Mouse (Mus musculus) left cerebral cortex, postnatal 14 days (tissue): Measurements from ENCODE around the gene Inava. TPM values are rescaled to one million over a fixed set of nuclear protein-coding genes. Genes with fewer than 3 reads are reported as not detected.

Experiments
- DNase-seq, 2 experiments: peaks; one replicate each; pipeline ENCODE4 v3.0.0; 2021 to 2022; ENCODE audit warnings: low spot score in 2 of 2, mixed read lengths in 1 of 2
- intact Hi-C: fragments of 180-260 bp; cut with DNase I; formaldehyde crosslinking; loops from one replicate; pipeline ENCODE4 v1.15.1; 2025
- long read RNA-seq, 2 experiments: library from polyadenylated mRNA; stranded (forward); transcript quantifications; one replicate each; pipeline ENCODE4 v2.0.0; 2021
- total RNA-seq, 2 experiments: library from RNA; stranded (reverse); gene quantifications; 2 replicates each; pipeline ENCODE4 v1.2.3; 2021

The Inava gene
- 1 to 10 TPM; 3.6 to 4.1 TPM for total RNA-seq
- long read RNA-seq, experiment 1, partial matches to known transcripts, result 3 of 5 reads
- long read RNA-seq, experiment 1, other reads (novel, unspliced or antisense), result 1 of 5 reads
- long read RNA-seq, experiment 2, partial matches to known transcripts, result 1 of 2 reads
- long read RNA-seq, experiment 2, other reads (novel, unspliced or antisense), result 0 of 2 reads

GRCm38 (mm10) chr1:136233892-136234594 lies at the start of gene Inava:
Gene Inava (minus strand): TSS chr1:136234264.
- peak; percentile 36 to 41 for DNase-seq
- intact Hi-C loops, result no loop called here

GRCm38 (mm10) chr1:136277366-136277765 lies 43.3 kb upstream of the Inava start:
- intact Hi-C loops, result no loop called here
- no peak for DNase-seq

DNA sequence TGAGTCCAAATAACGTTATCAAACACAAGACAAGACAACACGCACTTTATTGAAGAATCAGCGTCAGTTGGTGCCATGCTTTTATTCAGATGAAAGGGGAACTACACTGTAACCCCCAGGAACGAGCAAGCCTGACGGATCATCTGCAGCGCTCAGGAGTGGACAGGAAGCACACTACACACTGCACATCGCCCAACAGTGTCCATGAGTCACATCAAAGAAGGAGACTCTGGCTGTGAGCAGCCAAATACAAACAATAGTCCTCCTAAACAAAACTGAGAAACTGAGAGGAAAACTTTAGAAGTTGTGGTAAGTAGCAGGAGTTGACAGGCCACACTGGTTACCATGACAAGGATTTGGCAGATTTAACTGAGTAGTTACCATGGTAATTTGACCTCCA lies 34.2 kb upstream of the Inava start:
- DNase-seq, result no peak
- intact Hi-C loops, result no loop called here

DNA sequence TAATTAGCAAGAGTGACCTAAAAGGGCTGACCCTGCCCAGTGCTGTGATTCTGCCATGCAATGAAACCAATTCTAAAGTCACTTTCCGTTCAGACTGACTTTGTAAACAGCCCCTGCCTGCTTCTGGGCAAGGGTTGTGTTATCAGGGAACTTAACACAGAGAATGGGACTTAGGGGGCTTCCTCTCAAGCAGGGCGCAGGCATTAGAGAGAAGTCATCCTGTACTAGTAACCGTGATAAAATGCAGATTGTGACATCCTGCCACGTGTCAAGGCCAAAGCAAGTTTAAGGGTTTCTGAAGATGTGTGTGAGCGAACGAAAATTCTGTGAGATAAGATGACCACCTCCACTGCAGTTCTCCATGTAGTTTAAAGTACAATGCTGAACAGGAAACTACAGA lies 32.1 kb upstream of the Inava start:
- no peak for DNase-seq
- intact Hi-C loops, result no loop called here

DNA sequence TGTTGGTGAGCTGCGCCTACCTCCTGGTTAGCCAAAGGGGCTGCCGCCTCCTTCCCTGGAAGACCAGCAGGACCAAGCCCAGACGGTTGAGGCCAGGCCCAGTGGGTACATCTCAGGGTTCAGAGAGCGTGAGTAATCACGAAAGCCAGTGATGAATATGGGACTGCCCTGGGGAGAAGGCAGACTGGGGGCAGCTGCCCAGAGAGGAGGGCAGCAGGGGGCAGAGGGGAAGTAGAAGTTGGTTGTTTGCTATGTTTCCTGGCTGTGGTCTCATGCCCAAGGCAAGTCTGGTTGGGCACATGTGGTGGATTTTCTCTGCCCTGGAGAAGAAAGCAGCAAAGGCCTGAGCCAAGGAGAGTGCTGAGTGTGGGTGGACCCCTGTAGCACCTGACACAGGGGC lies 29.3 kb upstream of the Inava start:
- intact Hi-C loops, result no loop called here
- DNase-seq, result no peak

DNA sequence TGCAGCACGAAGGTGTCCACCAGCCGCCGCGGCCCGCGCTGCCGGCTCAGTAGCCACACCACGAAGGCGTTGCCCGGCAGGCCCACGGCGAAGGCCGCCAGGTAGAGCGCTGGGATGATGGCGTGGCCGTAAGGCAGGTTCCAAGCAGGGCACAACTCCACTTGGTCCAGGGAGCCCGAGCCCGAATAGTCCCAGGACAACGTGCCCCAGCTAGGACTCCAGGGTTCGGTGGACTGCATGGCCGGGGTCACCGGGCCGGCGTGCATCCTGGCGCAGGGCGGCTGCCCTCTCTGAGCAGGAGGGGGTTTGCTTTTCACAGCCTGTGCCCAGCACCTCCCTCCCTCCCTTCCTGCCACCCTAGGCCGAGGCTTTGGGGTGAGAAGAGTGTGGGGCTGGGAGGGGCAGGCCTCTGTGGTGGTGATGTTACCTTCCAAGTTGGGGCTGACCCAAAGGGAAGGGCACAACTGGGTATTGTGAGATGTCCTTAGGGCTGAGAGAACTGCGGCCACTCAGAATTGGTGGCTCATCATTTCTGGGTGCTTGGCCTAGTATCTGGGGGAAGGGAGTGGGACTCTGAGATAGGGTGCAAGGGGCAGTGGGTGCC lies 26.7 kb upstream of the Inava start, which contains the start of gene Gpr25:
Gene Gpr25, minus strand, starts transcription at position 239 of the 604 bp plus-strand sequence.
- intact Hi-C loops, result no loop called here
- DNase-seq, result no peak

GRCm38 (mm10) chr1:136259893-136260634 lies 26.0 kb upstream of the Inava start:
- DNase-seq, result peak; percentile 64 to 69
- intact Hi-C loops, result loop anchor here (5.0 kb wide), 1 partner anchor 213 kb away; no protein-coding TSS in a partner anchor

DNA sequence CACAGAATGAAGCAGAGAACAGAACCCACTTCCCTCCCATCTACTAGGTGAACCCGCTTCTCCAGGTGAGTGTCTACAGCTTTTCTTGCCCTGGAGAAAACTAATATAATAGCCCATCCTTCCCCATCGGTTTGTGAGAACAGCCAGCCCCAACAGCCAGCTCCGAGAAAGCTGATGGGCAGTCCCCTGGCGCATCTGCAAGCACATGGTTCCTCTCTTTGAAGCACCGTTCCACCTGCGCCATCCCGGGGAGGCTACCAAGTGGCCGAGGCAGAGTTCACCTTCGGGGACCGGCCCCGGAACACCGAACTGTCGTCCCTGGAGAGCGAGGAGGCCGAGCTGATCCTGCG lies 25.5 kb upstream of the Inava start:
- no peak for DNase-seq

GRCm38 (mm10) chr1:136258495-136258894 lies 24.4 kb upstream of the Inava start:
- DNase-seq, result no peak
- intact Hi-C loops, result loop anchor here (5.0 kb wide), 1 partner anchor 211 kb away; no protein-coding TSS in a partner anchor

More for the DNA sequence above, 25.5 kb upstream of the Inava start:
- intact Hi-C loops, result loop anchor here (5.0 kb wide), 1 partner anchor 212 kb away; no protein-coding TSS in a partner anchor

- intact Hi-C loops, result loop anchor here (5.0 kb wide), 1 partner anchor 208 kb away; no protein-coding TSS in a partner anchor
- DNase-seq, result no peak
These were observed 21.6 kb upstream of the Inava start for GRCm38 (mm10) chr1:136255657-136256056.

- DNase-seq, result no peak
- intact Hi-C loops, result loop anchor here (5.0 kb wide), 1 partner anchor 208 kb away; no protein-coding TSS in a partner anchor
These were observed 21.1 kb upstream of the Inava start for GRCm38 (mm10) chr1:136255174-136255573.

GRCm38 (mm10) chr1:136254503-136255065 lies 20.5 kb upstream of the Inava start:
- intact Hi-C loops, result loop anchor here (5.0 kb wide), 1 partner anchor 207 kb away; no protein-coding TSS in a partner anchor
- DNase-seq, result no peak

- no peak for DNase-seq
- intact Hi-C loops, result no loop called here
These were observed 19.4 kb upstream of the Inava start for GRCm38 (mm10) chr1:136253472-136253871.

DNA sequence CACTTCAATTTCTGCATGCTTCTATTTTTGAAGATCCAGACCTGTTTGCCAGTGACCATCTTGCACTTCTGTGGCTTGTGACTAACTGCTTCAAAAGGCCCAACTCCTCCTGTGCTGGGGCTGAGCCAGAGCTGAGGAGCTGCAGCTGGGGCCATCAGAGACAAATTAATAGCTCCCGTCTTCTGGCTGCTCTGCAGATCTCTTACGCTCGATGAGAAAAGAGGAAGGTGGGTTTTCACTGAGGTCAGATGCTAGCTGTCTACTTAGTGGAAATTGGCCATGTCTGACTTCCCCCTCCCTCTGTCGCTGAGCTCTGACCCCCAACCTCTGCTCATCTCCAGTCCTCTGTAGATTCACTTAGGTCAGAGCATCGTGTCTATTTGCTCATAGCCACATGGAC lies 15.6 kb upstream of the Inava start:
- DNase-seq, result no peak
- intact Hi-C loops, result no loop called here

DNA sequence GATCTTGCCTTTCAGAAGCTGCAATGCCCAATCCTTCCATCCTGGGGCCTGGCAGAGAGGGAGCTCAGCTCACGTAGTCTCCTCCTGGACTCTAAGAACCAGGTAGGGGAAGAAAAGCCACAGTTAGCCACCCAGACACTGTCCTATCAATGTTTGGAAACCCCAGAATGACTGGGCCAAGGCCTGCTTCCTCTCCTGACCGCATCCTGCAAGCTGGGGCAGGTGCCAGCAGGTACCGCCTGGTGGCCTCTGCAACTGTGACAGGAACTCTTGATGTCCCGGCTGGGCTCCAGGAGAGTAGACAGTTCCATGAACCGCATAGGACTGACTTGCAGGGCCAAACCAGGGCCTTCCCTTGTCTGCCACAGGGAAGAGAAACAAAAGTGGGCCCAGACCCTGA lies 13.3 kb upstream of the Inava start:
- no peak for DNase-seq
- intact Hi-C loops, result no loop called here

DNA sequence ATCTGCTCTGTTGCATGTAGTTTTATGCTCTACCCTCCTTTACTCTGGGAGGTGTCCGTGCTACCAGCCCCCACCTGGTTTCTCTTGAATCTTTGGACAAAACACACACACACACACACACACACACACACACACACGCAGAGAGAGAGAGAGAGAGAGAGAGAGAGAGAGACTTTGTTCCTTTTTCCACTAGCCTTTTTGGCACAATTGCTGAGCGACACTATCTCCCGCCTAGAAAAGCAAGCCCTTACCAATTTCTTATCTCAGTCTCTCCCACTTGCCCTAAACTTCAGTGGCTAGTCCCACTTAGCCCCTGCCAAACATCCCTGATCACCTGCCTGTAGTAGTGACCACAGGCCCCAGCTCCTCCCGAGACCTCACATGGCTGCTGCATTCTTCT lies 10.4 kb upstream of the Inava start:
- intact Hi-C loops, result no loop called here
- no peak for DNase-seq

GRCm38 (mm10) chr1:136241801-136242200 lies 7.7 kb upstream of the Inava start:
- intact Hi-C loops, result no loop called here
- DNase-seq, result peak in 1 of 2 experiments; percentile 64

DNA sequence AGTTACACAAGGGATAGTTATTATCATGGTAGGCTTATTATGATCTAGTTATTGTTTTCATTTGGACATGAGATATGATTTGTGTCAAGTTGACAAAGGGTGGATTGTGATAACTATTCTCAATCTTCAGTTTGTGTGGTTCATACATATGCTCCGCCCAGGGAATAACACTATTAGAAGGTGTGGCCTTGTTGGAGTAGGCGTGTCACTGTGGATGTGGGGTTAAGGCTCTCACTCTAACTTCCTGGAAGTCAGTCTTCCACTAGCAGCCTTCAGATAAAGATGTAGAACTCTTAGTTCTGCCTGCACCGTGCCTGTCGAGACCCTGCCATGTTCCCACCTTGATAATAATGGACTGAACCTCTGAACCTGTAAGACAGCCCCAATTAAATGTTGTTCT lies 4.4 kb upstream of the Inava start:
- intact Hi-C loops, result no loop called here
- no peak for DNase-seq

- DNase-seq, result no peak
- intact Hi-C loops, result no loop called here
These were observed 580 bp upstream of the Inava start for GRCm38 (mm10) chr1:136234595-136235092.
